Mouse (Mus musculus): ENCODE results near the gene Smtn. TPM values are rescaled to one million over a fixed set of nuclear protein-coding genes. Genes with fewer than 3 reads are reported as not detected.

Smtn gene
- polyA plus RNA-seq, 1 experiment = 80.7 TPM

DNA sequence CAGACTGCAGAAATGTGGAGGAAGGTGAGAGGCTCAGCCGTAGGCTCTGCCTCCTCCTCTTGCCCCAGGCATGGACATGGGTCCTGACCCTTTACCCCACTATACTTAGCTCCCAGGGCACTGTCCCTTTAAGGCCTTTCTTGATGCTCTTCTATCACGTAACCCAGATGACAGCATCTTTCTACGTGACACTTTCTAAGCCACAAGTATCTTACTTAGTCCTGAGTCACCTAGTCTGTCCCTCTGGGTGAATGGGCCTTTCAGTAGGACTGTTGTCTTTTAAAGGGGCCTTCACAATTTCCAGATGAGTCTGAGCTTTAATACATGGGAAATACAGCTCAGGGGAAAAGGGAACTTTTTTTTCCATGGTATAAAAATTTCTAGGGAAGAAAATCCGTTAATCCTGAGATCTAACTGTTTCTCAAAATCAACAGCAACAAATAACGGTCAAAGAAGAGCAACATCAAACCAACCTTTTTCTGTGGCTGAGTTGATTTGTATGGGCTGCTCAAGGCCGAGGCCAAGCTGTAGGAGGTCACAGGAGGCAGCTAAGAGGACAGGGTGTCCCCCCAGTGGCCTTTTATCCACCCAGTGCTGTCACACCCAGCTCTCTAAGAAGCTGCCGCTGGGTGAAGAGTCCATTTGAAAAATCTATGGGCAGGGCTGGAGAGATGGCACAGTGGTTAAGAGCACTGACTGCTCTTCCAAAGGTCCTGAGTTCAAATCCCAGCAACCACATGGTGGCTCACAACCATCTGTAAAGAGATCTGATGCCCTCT lies 40.1 kb upstream of the Smtn start:
- H3K36me3 ChIP-seq (ENCODE audit: control insufficient read depth, insufficient read depth, low read length, poor library complexity, severe bottlenecking) = no peaks in the 10 kb centered on the region
- no peak overlapping the region for H3K27ac ChIP-seq (ENCODE audit: insufficient read depth, low read length)
- no peaks in the 10 kb centered on the region for H3K9me3 ChIP-seq (replicated peaks; ENCODE audit: control insufficient read depth, insufficient read depth, low read length, poor library complexity, severe bottlenecking)
- no peak overlapping the region for H3K9ac ChIP-seq (ENCODE audit: low read depth, poor library complexity, severe bottlenecking)
- no peaks in the 10 kb centered on the region; the same call in 1 of the 2 replicates for H3K27me3 ChIP-seq (ENCODE audit: control insufficient read depth, insufficient read depth, low read length, poor library complexity, severe bottlenecking)
- peaks cover 3% of the 10 kb centered on the region for H3K4me1 ChIP-seq (ENCODE audit: control insufficient read depth, insufficient read depth, low read length)
- no peak overlapping the region for H3K4me3 ChIP-seq (ENCODE audit: low read depth, low read length)
- TF ChIP-seq EP300 (IDR thresholded peaks at IDR 0.05; ENCODE audit: insufficient read depth, low read depth, low read length) (no peak), POLR2A (IDR thresholded peaks at IDR 0.05; ENCODE audit: insufficient read depth, low read length) (no peak), CTCF (IDR thresholded peaks at IDR 0.05; ENCODE audit: low read depth, low read length) (no peak)

DNA sequence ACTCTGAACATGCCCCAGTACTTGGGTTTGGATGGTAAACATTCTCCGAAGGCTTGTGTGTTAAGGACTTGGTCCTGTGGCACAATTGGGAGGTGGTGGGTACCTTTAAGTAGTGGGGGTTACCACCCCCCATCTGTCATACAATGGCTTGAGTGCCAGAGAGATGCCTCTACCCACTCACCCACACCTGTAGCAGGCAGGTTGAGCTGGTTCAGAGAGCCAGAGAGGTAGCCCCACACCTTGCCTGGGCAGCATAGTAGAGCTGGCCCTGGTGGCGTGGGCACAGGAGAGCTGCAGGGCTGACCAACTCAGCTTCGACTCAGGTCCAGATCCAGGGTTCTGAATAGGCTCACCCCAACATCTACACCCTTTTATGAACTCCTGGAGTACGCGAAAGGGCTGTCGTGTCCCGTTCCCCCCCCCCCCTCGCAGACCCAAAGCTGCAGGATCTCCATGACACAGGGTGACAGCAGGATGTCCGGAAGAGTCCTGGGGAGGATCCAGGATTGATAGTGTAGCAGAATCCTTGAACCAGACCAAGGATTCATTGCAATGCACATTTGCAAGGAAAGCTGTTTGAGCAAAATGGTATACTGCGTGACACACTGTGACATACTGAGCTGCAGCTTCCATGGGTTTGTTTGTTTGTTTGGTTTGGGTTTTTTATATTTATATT lies 37.8 kb upstream of the Smtn start:
- no peak overlapping the region for H3K27ac ChIP-seq (ENCODE audit: insufficient read depth, low read length)
- no peaks in the 10 kb centered on the region for H3K36me3 ChIP-seq (ENCODE audit: control insufficient read depth, insufficient read depth, low read length, poor library complexity, severe bottlenecking)
- no peaks in the 10 kb centered on the region; the same call in 1 of the 2 replicates for H3K27me3 ChIP-seq (ENCODE audit: control insufficient read depth, insufficient read depth, low read length, poor library complexity, severe bottlenecking)
- H3K9ac ChIP-seq (ENCODE audit: low read depth, poor library complexity, severe bottlenecking) = no peak overlapping the region
- H3K4me3 ChIP-seq (ENCODE audit: low read depth, low read length) = no peak overlapping the region
- TF ChIP-seq POLR2A (IDR thresholded peaks at IDR 0.05; ENCODE audit: insufficient read depth, low read length) (no peak), EP300 (IDR thresholded peaks at IDR 0.05; ENCODE audit: insufficient read depth, low read depth, low read length) (no peak), CTCF (IDR thresholded peaks at IDR 0.05; ENCODE audit: low read depth, low read length) (no peak)
- no peaks in the 10 kb centered on the region for H3K9me3 ChIP-seq (replicated peaks; ENCODE audit: control insufficient read depth, insufficient read depth, low read length, poor library complexity, severe bottlenecking)
- H3K4me1 ChIP-seq (ENCODE audit: control insufficient read depth, insufficient read depth, low read length) = peaks cover 3% of the 10 kb centered on the region

DNA sequence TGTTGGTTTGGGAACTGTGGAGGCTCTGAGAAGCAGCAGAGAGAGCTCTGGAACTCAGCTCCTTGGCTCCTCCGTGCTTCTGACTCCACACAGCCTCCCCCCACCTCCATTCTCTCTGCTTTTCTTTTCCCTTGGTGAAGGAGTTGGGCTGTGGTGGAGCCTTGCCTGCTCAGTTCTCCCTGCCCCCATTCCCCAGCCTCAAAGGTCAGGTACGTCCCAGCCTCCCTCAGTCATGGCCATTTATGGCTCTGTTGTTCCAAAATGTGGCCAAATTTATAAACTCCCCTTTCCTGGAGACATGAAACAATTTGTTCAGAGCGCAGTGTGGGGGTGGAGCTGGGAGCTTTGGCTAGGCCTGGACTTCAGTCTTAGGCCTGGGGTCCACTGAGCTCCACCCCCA lies 34.8 kb upstream of the Smtn start:
- TF ChIP-seq POLR2A (IDR thresholded peaks at IDR 0.05; ENCODE audit: insufficient read depth, low read length) (no peak), CTCF (IDR thresholded peaks at IDR 0.05; ENCODE audit: low read depth, low read length) (no peak)
- Histone ChIP-seq H3K27ac (ENCODE audit: insufficient read depth, low read length) (no peak overlapping the region), H3K9ac (ENCODE audit: low read depth, poor library complexity, severe bottlenecking) (no peak overlapping the region), H3K4me1 (ENCODE audit: control insufficient read depth, insufficient read depth, low read length) (peaks cover 5% of the 10 kb centered on the region), H3K27me3 (ENCODE audit: control insufficient read depth, insufficient read depth, low read length, poor library complexity, severe bottlenecking) (no peaks in the 10 kb centered on the region; the same call in 1 of the 2 replicates), H3K4me3 (ENCODE audit: low read depth, low read length) (no peak overlapping the region), H3K9me3 (replicated peaks; ENCODE audit: control insufficient read depth, insufficient read depth, low read length, poor library complexity, severe bottlenecking) (no peaks in the 10 kb centered on the region), H3K36me3 (ENCODE audit: control insufficient read depth, insufficient read depth, low read length, poor library complexity, severe bottlenecking) (no peaks in the 10 kb centered on the region)

DNA sequence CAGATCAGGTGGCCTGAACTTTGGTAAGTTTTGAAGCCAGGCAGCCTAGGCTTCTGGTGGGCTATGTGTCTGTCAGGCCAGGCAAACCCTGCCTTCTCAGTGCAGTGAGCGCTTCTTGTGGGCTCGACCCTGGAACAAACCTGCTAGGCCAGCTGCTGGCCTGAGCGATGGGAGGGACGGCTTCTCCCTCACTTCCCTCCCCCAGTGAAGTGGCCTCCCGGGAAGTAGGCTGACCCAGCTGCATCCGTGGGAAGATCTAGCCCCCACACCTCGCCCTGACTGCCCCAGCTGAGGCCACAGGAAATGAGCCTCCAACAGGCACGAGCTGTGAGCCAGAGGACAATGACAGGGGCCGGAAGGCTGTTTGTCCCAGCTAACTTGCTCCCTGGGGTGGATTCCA lies 32.7 kb upstream of the Smtn start:
- no peaks in the 10 kb centered on the region for H3K27me3 ChIP-seq (ENCODE audit: control insufficient read depth, insufficient read depth, low read length, poor library complexity, severe bottlenecking)
- TF ChIP-seq POLR2A (IDR thresholded peaks at IDR 0.05; ENCODE audit: insufficient read depth, low read length) = no peak
- no peak for TF ChIP-seq EP300 (IDR thresholded peaks at IDR 0.05; ENCODE audit: insufficient read depth, low read depth, low read length)
- TF ChIP-seq CTCF (IDR thresholded peaks at IDR 0.05; ENCODE audit: low read depth, low read length) = no peak
- H3K36me3 ChIP-seq (ENCODE audit: control insufficient read depth, insufficient read depth, low read length, poor library complexity, severe bottlenecking) = no peaks in the 10 kb centered on the region
- H3K9ac ChIP-seq (ENCODE audit: low read depth, poor library complexity, severe bottlenecking) = no peak overlapping the region
- no peak overlapping the region for H3K27ac ChIP-seq (ENCODE audit: insufficient read depth, low read length)
- peaks cover 2% of the 10 kb centered on the region for H3K4me1 ChIP-seq (ENCODE audit: control insufficient read depth, insufficient read depth, low read length)
- H3K9me3 ChIP-seq (replicated peaks; ENCODE audit: control insufficient read depth, insufficient read depth, low read length, poor library complexity, severe bottlenecking) = no peaks in the 10 kb centered on the region
- H3K4me3 ChIP-seq (ENCODE audit: low read depth, low read length) = no peak overlapping the region

DNA sequence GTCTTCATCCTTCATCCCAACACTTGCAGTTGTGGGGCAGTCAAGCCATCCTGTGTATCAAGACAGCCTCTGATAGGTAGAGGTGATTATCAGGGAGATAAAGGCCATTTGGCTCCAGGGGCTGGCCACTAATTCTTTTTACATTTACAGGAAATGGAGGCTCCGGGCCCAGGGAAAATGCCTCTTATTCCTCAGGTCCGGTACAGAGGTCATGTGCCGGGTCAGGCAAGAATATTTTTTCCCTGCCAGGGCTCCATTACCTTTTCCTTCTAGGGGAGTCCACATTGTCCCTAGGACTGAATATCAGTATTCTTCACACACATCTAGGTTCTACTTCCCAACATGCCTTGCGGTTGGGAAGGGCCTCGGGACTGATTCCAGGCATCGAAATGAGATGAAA lies 31.8 kb upstream of the Smtn start:
- Histone ChIP-seq H3K4me1 (ENCODE audit: control insufficient read depth, insufficient read depth, low read length) (peaks cover 2% of the 10 kb centered on the region), H3K27me3 (ENCODE audit: control insufficient read depth, insufficient read depth, low read length, poor library complexity, severe bottlenecking) (no peaks in the 10 kb centered on the region), H3K27ac (ENCODE audit: insufficient read depth, low read length) (no peak overlapping the region), H3K4me3 (ENCODE audit: low read depth, low read length) (no peak overlapping the region), H3K9me3 (replicated peaks; ENCODE audit: control insufficient read depth, insufficient read depth, low read length, poor library complexity, severe bottlenecking) (no peaks in the 10 kb centered on the region), H3K36me3 (ENCODE audit: control insufficient read depth, insufficient read depth, low read length, poor library complexity, severe bottlenecking) (no peaks in the 10 kb centered on the region), H3K9ac (ENCODE audit: low read depth, poor library complexity, severe bottlenecking) (no peak overlapping the region)
- no peak for TF ChIP-seq CTCF (IDR thresholded peaks at IDR 0.05; ENCODE audit: low read depth, low read length)
- no peak for TF ChIP-seq POLR2A (IDR thresholded peaks at IDR 0.05; ENCODE audit: insufficient read depth, low read length)
- no peak for TF ChIP-seq EP300 (IDR thresholded peaks at IDR 0.05; ENCODE audit: insufficient read depth, low read depth, low read length)

DNA sequence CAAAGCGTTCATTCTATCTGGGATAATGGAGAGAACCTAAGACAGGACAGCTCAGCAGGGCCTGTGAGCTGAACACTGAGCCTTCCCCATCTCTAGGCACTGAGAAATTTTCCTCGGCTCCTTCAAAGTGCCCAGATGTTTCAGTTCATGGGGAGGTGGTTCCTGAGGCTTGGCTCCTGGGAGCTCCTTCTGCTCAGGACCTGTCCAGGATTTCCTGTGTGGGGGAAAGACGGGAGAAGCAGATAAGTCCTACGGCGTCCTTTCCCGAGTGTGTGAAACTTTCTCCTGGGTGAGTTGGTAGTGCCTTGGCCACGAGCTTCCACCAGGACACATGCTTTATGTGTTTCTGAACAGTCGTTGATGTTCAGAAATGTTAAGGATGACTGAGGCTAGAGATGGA lies 29.9 kb upstream of the Smtn start:
- Histone ChIP-seq H3K36me3 (ENCODE audit: control insufficient read depth, insufficient read depth, low read length, poor library complexity, severe bottlenecking) (no peaks in the 10 kb centered on the region), H3K27ac (ENCODE audit: insufficient read depth, low read length) (no peak overlapping the region), H3K9me3 (replicated peaks; ENCODE audit: control insufficient read depth, insufficient read depth, low read length, poor library complexity, severe bottlenecking) (no peaks in the 10 kb centered on the region), H3K9ac (ENCODE audit: low read depth, poor library complexity, severe bottlenecking) (no peak overlapping the region), H3K4me1 (ENCODE audit: control insufficient read depth, insufficient read depth, low read length) (peaks cover 2% of the 10 kb centered on the region), H3K27me3 (ENCODE audit: control insufficient read depth, insufficient read depth, low read length, poor library complexity, severe bottlenecking) (no peaks in the 10 kb centered on the region), H3K4me3 (ENCODE audit: low read depth, low read length) (no peak overlapping the region)
- TF ChIP-seq POLR2A (IDR thresholded peaks at IDR 0.05; ENCODE audit: insufficient read depth, low read length) = no peak
- TF ChIP-seq EP300 (IDR thresholded peaks at IDR 0.05; ENCODE audit: insufficient read depth, low read depth, low read length) = no peak
- TF ChIP-seq CTCF (IDR thresholded peaks at IDR 0.05; ENCODE audit: low read depth, low read length) = no peak

All from ES-Bruce4 (cell line).